10 mouse cellular contexts compared by ENCODE assay signal in the genomic region with DNA sequence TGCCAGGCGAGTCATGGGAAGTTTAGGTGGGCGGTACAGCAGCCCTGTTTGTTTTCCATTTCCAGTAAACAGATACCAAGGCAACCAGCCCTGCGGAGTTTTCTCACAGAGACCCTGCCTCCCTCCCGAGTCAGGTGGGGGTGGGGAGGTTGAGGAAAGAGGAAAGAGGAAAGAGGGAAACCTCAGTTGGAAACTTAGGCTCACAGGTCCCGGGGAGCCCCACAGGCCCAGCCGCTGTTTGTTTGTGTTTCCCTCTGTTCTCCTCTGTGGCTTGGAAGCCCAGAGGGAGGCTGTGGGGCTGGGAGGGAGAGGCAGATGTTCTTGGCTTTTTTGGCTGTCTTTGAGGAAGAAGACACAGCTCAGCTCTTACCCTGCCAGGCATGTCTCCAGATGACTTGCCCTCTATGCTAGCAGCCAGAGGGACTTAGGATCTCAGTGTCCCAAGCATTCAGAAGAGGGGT. TPM values are rescaled to one million over a fixed set of nuclear protein-coding genes. Genes with fewer than 3 reads are reported as not detected.
A peak's percentile ranks its signal among the peaks of the same experiment; 100 is the strongest.
DNase-seq lines count a peak whose midpoint lies in the region; ATAC-seq and TF ChIP-seq lines count a peak whose summit lies in the region.
"Had no signal": no experiment of that assay in that cellular context is flagged by ENCODE, and none has a peak within 500 bp of the region (broad histone marks: within the 10 kb centered on the region; RNA-seq: fewer than 3 reads in every experiment).

No protein-coding gene starts in this region.

- DNase-seq in forebrain, embryonic 10.5 days (ENCODE audit: extremely low spot score, low spot score) = no peak
- peak; percentile 29 for DNase-seq in ovary, postnatal 36 days (ENCODE audit: low spot score)
- DNase-seq in ovary, postnatal 10 days (ENCODE audit: low spot score) = no peak
- DNase-seq in heart, postnatal 0 days (ENCODE audit: low spot score) = peak; percentile 36
- no peak for DNase-seq in cerebellum, adult 11-12 months
- DNase-seq in layer of hippocampus, postnatal 10 days (ENCODE audit: low spot score in 2 of 2) = no peak

- no peak for TF ChIP-seq CTCF in heart, postnatal 0 days (IDR thresholded peaks at IDR 0.05; ENCODE audit: low read depth)
- no peak for TF ChIP-seq CTCF in small intestine, adult 2 months (IDR thresholded peaks at IDR 0.05; ENCODE audit: extremely low read depth, insufficient read length, insufficient replicate concordance, low read depth, low read length)

- H3K9me3 ChIP-seq in forebrain, embryonic 10.5 days = no peaks in the 10 kb centered on the region
- no peaks in the 10 kb centered on the region for H3K9me3 ChIP-seq in forebrain, embryonic 15.5 days
- H3K9me3 ChIP-seq in heart, postnatal 0 days (replicated peaks; ENCODE audit: control insufficient read depth, low read length) = no peaks in the 10 kb centered on the region
- H3K9me3 ChIP-seq: megakaryocyte, embryonic 14.5 days had no signal

- no peak for TF ChIP-seq POLR2A in small intestine, adult 2 months (IDR thresholded peaks at IDR 0.05; ENCODE audit: low read depth, low read length)

- peaks cover 39% of the 10 kb centered on the region for H3K4me1 ChIP-seq in forebrain, embryonic 10.5 days
- H3K4me1 ChIP-seq in forebrain, embryonic 15.5 days = peaks cover 11% of the 10 kb centered on the region
- H3K4me1 ChIP-seq in heart, postnatal 0 days (ENCODE audit: control insufficient read depth, insufficient read depth) = peaks cover 55% of the 10 kb centered on the region
- peaks cover 20% of the 10 kb centered on the region for H3K4me1 ChIP-seq in small intestine, adult 2 months (ENCODE audit: control insufficient read depth, insufficient read depth, insufficient read length, low read length)

- H3K36me3 ChIP-seq in forebrain, embryonic 10.5 days (replicated peaks) = no peaks in the 10 kb centered on the region
- no peaks in the 10 kb centered on the region for H3K36me3 ChIP-seq in forebrain, embryonic 15.5 days
- no peaks in the 10 kb centered on the region for H3K36me3 ChIP-seq in heart, postnatal 0 days (replicated peaks; ENCODE audit: control insufficient read depth, insufficient read depth, low read length)
- no peaks in the 10 kb centered on the region for H3K36me3 ChIP-seq in small intestine, adult 2 months (ENCODE audit: control insufficient read depth, insufficient read depth, low read length)

- no peak overlapping the region for H3K9ac ChIP-seq in forebrain, embryonic 15.5 days (replicated peaks)
- H3K9ac ChIP-seq in heart, postnatal 0 days (replicated peaks; ENCODE audit: low read depth, low read length) = no peak overlapping the region

- no peaks in the 10 kb centered on the region for H3K27me3 ChIP-seq in forebrain, embryonic 10.5 days (ENCODE audit: poor library complexity, severe bottlenecking)
- H3K27me3 ChIP-seq in forebrain, embryonic 15.5 days = no peaks in the 10 kb centered on the region; the same call in 1 of the 2 replicates
- no peaks in the 10 kb centered on the region for H3K27me3 ChIP-seq in heart, postnatal 0 days (ENCODE audit: control insufficient read depth, insufficient read depth, low read length)
- no peaks in the 10 kb centered on the region for H3K27me3 ChIP-seq in small intestine, adult 2 months (ENCODE audit: control insufficient read depth, insufficient read depth, low read length)

- peak overlapping the region; percentile 35; the same call in 1 of the 2 replicates for H3K27ac ChIP-seq in forebrain, embryonic 10.5 days
- H3K27ac ChIP-seq in forebrain, embryonic 15.5 days (replicated peaks) = no peak overlapping the region
- peak overlapping the region; percentile 56 for H3K27ac ChIP-seq in heart, postnatal 0 days (ENCODE audit: low read depth)
- 0 out of 2 replicates have a peak overlapping the region, but pooled peaks have one; percentile 3 for H3K27ac ChIP-seq in small intestine, adult 2 months (ENCODE audit: insufficient read depth, low read depth, low read length)

- no peak for ATAC-seq in forebrain, embryonic 15.5 days (replicated peaks)
- ATAC-seq in heart, postnatal 0 days (ENCODE audit: insufficient read depth, low read depth) = no peak

- no peak for TF ChIP-seq EP300 in heart, postnatal 0 days (IDR thresholded peaks at IDR 0.05; ENCODE audit: low read depth)

- no peak overlapping the region for H3K4me3 ChIP-seq in forebrain, embryonic 10.5 days
- H3K4me3 ChIP-seq in forebrain, embryonic 15.5 days = no peak overlapping the region
- H3K4me3 ChIP-seq in heart, postnatal 0 days (ENCODE audit: low read depth, low read length) = no peak overlapping the region
- H3K4me3 ChIP-seq in small intestine, adult 2 months (ENCODE audit: low read depth, low read length) = no peak overlapping the region
- H3K4me3 ChIP-seq: megakaryocyte, embryonic 14.5 days had no signal

- no peak overlapping the region for H3K4me2 ChIP-seq in forebrain, embryonic 15.5 days (replicated peaks)
- H3K4me2 ChIP-seq in heart, postnatal 0 days (ENCODE audit: low read depth, low read length) = no peak overlapping the region

- WGBS in forebrain, embryonic 10.5 days = 36% methylated on average over 6 of the region's 6 CpGs
- WGBS in forebrain, embryonic 15.5 days = 36% methylated on average over 6 of the region's 6 CpGs
- WGBS in heart, postnatal 0 days = 43% methylated on average over 6 of the region's 6 CpGs
- 57% methylated on average over 6 of the region's 6 CpGs for WGBS in small intestine, adult 2 months

RNA-seq across cellular contexts. Expression of gene Serpine1, which starts 2.2 kb away (rescaled TPM):
- 0.10 and 0.17 TPM in 2 replicates for polyA plus RNA-seq in forebrain, embryonic 10.5 days (2016; fragmentation: Nextera tagmentation; extraction: Ambion mirVana)
- polyA plus RNA-seq in forebrain, embryonic 15.5 days (2015; fragmentation: Nextera tagmentation; extraction: Ambion mirVana) = 0.14 and 0.28 TPM in 2 replicates
- total RNA-seq in heart, postnatal 0 days (2014; rRNA removed; ENCODE audit: low replicate concordance) = 19.1 and 26.4 TPM in 2 replicates
- polyA plus RNA-seq in heart, postnatal 0 days (2015; fragmentation: Nextera tagmentation; extraction: Ambion mirVana) = 0.93 and 1.2 TPM in 2 replicates
- polyA plus RNA-seq in small intestine, adult 2 months (2012; rRNA removed) = 0.99 and 1.2 TPM in 2 replicates
- under 1 TPM; 0.80 to 0.96 TPM for total RNA-seq in layer of hippocampus, postnatal 10 days (2021)

RNA-seq across cellular contexts. Expression of gene Ap1s1, which starts 28.3 kb away (rescaled TPM):
- polyA plus RNA-seq in forebrain, embryonic 10.5 days (2016; fragmentation: Nextera tagmentation; extraction: Ambion mirVana) = 195 and 198 TPM in 2 replicates
- 248 and 257 TPM in 2 replicates for polyA plus RNA-seq in forebrain, embryonic 15.5 days (2015; fragmentation: Nextera tagmentation; extraction: Ambion mirVana)
- 45.0 and 94.4 TPM in 2 replicates for total RNA-seq in heart, postnatal 0 days (2014; rRNA removed; ENCODE audit: low replicate concordance)
- polyA plus RNA-seq in heart, postnatal 0 days (2015; fragmentation: Nextera tagmentation; extraction: Ambion mirVana) = 93.0 and 96.5 TPM in 2 replicates
- polyA plus RNA-seq in small intestine, adult 2 months (2012; rRNA removed) = 27.3 and 52.7 TPM in 2 replicates
- 100 to 1,000 TPM; 187 to 196 TPM for total RNA-seq in layer of hippocampus, postnatal 10 days (2021)

RNA-seq across cellular contexts. Expression of gene Trim56, which starts 41.8 kb away (rescaled TPM):
- 4.6 and 5.0 TPM in 2 replicates for polyA plus RNA-seq in forebrain, embryonic 10.5 days (2016; fragmentation: Nextera tagmentation; extraction: Ambion mirVana)
- polyA plus RNA-seq in forebrain, embryonic 15.5 days (2015; fragmentation: Nextera tagmentation; extraction: Ambion mirVana) = 3.4 and 3.7 TPM in 2 replicates
- 15.1 and 20.3 TPM in 2 replicates for total RNA-seq in heart, postnatal 0 days (2014; rRNA removed; ENCODE audit: low replicate concordance)
- 4.7 and 4.9 TPM in 2 replicates for polyA plus RNA-seq in heart, postnatal 0 days (2015; fragmentation: Nextera tagmentation; extraction: Ambion mirVana)
- 10.3 and 19.9 TPM in 2 replicates for polyA plus RNA-seq in small intestine, adult 2 months (2012; rRNA removed)
- total RNA-seq in layer of hippocampus, postnatal 10 days (2021) = 1 to 10 TPM; 4.8 to 5.2 TPM

RNA-seq across cellular contexts. Expression of gene Vgf, which starts 48.0 kb away (rescaled TPM):
- 0.35 TPM in 1 of 2 replicates, not detected in the other for polyA plus RNA-seq in forebrain, embryonic 10.5 days (2016; fragmentation: Nextera tagmentation; extraction: Ambion mirVana)
- polyA plus RNA-seq in forebrain, embryonic 15.5 days (2015; fragmentation: Nextera tagmentation; extraction: Ambion mirVana) = 4.0 and 4.4 TPM in 2 replicates
- total RNA-seq in heart, postnatal 0 days (2014; rRNA removed; ENCODE audit: low replicate concordance) = not detected in 2 replicates
- 0.05 TPM in 1 of 2 replicates, not detected in the other for polyA plus RNA-seq in heart, postnatal 0 days (2015; fragmentation: Nextera tagmentation; extraction: Ambion mirVana)
- polyA plus RNA-seq in small intestine, adult 2 months (2012; rRNA removed) = 0.48 and 0.99 TPM in 2 replicates
- total RNA-seq in layer of hippocampus, postnatal 10 days (2021) = 100 to 1,000 TPM; 253 to 268 TPM
- polyA plus RNA-seq: spleen, adult 2 months had no signal

Comparison
In these comparisons a context has a peak if more than half of its experiments do, and no peak if none do; other contexts are left out.
1. DNase-seq: peak in ovary, postnatal 36 days (single experiment) and heart, postnatal 0 days (single experiment); none in forebrain, embryonic 10.5 days (single experiment), ovary, postnatal 10 days (single experiment), cerebellum, adult 11-12 months (single experiment) and layer of hippocampus, postnatal 10 days (0 of 2).